Mouse (Mus musculus) left cerebral cortex, adult 11 months (tissue): Measurements from ENCODE around the gene Slx4.
"Not testable (repeated sequence)": the region's sequence is repeated elsewhere in the genome, so short reads cannot be mapped to it uniquely, and the experiment has no call there.

ENCODE experiments used
- DNase-seq: peaks from one replicate; pipeline ENCODE4 v3.0.0; 2022; ENCODE audit warnings: low spot score

Slx4 gene

DNA sequence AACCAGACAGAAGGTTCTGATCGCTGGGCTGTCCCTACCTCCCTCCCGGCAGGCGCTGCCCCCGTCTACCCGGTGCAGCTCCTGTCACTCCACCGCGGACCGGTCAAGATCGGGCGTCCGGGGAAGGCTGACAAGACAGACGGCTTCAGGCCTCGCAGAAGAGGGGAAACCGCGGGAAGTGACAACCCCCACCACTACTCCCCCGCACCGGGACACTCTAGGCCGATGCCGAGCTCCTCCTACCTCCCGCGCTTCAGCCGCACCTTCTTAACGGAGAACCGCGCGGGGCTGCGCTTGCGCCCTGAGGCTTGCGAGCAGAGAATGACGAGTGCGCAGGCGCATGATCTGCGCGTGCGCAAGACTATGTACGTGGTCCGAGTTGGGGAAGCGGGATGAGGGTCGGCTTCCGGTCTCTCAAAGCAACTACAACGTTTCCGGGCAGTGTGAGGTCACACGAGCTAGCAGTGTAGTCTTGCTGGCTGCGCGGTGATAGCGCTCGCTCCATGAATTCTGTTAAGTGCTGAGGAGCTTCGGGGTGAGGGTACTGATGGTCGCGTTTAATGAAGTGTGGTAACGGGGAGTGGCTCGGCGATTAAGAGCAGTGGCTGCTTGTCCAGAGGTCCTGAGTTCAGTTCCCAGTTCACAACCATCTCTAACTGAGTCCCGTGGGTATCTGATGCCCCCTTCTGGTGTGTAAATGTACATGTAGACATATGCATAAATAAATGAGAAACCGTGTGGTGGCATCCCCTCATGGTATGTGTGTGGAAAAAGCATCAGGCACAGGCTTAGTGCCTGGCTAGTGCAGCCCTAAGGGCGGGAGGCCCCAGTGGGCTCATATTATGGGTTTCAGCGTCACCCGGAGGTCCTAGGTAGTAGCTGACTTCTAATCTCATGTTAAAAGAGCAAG lies at the start of gene Slx4:
Slx4 (minus strand) TSS at position 282 of the 910 bp plus-strand sequence.
- DNase-seq = peak; percentile 94

GRCm38 (mm10) chr16:4052601-4053000 lies 49.0 kb upstream of the Slx4 start:
- DNase-seq = no peak

DNA sequence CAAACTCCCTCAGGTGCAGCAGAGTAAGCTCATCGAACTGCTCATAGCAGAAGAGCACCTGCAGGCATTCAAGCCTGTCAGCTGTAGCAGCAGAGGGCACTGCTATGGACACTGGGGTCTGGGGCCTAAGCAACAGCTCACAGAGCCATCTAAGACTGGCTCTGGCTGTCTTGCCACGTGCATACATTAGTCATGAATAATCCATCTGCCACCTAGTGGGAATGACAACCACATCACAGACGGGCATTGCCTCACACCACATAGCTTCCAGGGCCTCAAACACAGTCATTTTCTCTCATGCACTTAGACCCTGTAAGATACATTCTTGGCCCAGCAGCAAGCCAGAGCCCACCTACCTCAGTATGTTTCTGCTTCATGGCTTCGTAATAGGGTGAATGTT lies 42.0 kb upstream of the Slx4 start:
- DNase-seq = no peak

DNA sequence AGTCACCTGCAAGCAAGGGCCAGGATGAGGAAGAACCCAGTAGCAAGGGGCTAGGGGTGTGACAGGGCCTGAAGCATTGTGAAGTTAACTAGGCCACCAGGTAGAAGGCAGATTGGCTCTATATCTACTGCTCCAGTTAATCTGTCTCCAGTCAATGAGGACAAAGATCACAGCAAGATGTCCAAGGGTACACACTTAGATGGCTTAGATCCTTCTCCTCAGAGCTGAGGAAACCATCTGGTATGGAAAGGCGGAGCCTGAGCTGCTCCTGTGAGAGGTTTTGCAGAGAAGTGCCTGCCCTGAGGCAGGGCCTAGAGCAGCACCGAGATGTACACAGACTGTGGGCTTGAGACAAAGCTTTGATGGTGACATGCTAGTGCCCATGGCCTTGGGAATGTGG lies 40.5 kb upstream of the Slx4 start:
- no peak for DNase-seq

DNA sequence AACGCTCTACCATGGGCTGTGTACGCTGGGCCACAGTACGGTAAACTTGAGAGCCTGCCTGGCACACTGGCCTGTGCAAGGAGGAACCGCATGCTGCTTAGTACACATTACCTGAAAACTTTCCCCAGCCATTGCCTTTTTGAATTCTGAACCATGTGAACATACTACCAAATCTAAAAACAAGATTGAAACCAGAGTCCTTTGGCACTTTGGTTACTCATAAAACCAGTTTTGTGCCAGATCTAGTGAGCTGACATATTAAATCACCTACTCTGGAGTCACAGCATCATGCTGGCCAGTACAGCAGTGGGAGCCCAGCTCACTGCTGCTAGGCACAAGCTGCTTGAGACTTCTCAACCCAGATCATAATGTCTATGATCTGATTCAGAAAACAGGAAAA lies 38.1 kb upstream of the Slx4 start:
- no peak for DNase-seq

GRCm38 (mm10) chr16:4040206-4040605 lies 36.6 kb upstream of the Slx4 start:
- DNase-seq = no peak

- no peak for DNase-seq
Measured at GRCm38 (mm10) chr16:4037690-4038089, 34.1 kb upstream of the Slx4 start.

DNA sequence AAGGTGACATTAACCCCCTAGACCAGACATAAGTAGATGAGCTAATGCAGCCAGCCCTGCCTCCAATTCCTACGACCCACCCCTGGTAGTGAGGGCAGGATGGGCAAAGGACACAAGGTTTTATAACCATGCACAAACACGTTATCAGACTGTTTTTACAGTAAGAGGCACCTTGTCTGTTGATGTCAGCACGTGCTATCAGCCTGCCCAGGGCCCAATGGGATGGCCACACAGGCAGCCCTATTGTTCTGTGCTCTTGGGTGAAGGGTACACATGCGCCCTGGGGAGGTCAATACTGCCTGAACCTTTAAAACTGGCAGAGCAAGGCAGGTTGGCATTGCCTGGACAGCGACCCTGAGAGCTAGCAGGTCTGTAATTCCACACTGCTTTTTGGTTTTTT lies 33.2 kb upstream of the Slx4 start, which contains the start of gene Dnase1:
Dnase1 (plus strand) TSS at position 136 of the 400 bp plus-strand sequence.
- no peak for DNase-seq

DNA sequence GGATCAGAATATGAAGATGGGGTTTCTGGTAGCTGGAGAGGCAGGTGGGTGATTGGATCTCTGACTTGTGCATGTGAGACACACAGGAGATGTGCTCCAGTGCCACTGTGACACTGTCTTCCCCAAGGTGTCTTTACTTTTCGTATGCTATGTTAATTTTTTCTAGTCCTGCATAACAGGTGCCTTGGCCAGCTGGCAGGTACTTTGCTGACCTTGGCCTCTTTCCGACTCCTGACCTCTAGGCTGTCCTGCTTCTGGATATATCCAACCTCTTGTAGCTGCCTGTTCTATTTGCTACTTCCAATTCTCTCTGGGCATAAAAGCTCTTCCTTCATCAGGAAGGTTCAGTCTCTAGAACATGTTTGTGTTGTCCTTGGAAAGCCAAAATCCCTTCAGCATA lies 32.0 kb upstream of the Slx4 start:
- no peak for DNase-seq

DNA sequence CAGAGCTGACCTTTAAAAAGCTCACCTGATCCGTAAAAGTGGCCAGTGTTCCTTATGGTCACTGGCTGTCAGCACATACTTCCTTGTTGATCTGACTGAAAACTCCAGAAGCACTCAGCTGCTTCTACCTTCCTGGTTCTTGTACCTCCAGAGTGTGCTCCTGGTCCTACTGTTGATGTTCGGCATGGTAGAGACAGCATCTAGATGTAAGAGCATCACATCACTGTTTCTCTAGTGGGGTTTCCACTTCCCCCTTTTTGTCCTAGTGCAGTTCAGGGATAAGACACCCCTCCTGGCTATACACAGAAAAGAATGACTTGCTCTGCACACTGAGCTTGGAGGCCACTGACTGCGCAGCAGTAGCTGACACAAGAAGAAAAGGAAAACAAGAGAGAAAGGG lies 30.9 kb upstream of the Slx4 start:
- no peak for DNase-seq

DNA sequence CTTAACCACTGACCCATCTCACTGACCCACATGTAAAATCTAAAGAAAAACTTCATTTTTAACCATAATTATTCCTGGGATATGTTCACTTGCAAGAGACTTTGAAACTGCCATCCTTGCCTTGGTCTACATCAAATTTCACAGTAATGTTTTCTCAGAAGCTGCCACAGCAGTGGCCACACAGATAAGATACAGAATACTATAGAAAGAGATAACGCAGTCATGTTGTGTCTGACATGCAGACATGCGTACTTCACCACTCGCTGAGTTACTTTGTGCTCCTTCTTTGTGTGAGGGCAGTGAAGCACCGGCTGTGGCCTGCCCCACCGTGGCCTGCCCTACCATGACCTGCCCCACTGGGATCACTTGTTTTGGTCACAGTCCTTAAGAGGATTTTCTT lies 30.4 kb upstream of the Slx4 start:
- DNase-seq = no peak

GRCm38 (mm10) chr16:4032341-4032748 lies 28.8 kb upstream of the Slx4 start:
- no peak for DNase-seq

DNA sequence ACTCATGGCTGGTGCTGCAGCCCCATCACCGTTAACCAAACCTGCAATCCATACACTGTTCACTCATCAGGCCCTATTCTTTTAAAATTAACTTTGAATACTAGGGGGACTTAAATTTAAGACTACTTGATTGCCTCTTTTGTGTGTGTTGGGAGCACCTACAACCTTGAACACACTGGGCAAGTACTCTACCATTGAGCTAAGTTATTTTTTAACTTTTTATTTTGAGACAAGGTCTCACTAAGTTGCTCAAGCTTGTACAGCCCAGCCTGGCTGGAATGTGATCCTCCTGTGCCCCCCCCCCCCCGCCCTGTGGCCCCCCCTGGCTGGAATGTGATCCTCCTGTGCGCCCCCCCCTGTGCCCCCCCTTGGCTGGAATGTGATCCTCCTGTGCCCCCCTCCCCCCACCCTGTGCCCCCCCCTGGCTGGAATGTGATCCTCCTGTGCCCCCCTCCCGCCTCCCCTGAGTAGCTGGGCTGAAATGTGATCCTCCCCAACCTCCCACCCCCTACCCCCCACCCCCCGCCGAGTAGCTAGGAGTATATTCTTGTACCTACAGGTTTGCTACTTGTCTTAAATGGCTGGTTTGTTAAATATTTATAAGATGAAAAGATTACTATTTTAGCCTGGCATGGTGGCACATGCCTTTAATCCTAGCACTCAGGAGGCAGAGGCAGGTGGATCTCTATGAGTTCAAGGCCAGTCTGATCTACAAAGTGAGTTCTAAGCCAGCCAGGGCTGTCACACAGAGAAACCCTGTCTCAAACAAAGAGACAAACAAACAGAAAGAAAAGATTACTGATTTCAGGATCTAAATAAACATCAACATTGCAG lies 28.1 kb upstream of the Slx4 start:
- no peak for DNase-seq

DNA sequence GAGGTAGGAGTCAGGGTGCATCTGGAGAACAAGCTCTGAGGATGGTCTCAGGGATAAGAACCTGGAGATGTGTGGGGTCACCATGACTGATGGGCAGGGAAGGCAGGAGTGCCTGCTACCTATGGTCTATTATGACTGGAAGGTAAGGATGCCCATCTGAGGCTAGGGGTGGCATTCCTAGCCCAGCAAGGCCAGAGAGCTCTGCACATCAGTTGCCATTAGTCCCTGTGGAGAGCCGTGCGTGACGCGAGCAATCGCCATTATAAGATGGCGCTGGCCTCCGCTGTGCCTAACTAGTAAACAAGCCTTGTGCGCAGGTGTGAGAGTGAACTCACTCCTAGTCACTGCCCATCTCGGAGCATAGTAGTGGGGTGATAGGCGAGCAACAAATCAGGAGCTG lies 26.9 kb upstream of the Slx4 start:
- no peak for DNase-seq

- no peak for DNase-seq
Measured at GRCm38 (mm10) chr16:4029371-4029841, 25.8 kb upstream of the Slx4 start.

GRCm38 (mm10) chr16:4027211-4027610 lies 23.6 kb upstream of the Slx4 start:
- DNase-seq = no peak

DNA sequence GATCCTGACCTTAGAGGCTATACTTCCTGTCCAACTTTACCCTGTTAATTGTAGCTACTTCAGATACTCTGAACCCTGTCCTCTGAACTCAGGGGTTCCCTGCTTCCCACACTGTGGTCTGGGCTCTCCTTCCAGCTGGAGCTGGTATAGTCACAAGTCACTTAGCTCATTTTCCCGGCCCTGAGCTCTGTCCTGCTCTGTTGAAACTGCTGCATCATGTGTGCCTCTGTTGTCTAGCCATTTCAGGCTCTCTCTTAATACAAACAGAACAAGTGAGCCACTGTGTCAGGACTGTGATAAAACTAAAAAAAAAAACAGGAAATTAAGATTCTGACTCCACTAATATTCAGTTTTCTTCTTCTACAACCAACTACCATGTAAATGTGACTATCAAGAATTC lies 23.1 kb upstream of the Slx4 start:
- DNase-seq = no peak

DNA sequence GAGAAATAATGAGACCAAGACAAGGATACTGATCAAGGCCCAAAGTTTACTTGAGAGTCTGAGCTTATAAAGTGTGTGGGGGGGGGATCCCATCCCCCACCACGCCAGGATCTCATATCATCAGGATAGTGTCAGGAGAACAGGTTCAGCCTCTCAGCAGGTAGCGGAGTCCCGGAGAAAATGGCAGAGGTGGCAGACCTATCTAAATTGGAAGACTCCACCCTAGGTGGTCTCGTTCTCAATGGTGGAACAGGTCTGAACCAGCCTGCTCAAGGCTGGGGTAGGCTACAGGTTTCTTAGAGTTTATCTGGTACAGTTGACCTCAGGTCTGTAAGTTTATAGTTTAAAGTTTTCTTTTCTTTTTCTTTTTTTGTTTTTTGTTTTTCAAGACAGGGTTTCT lies 19.1 kb upstream of the Slx4 start:
- no peak for DNase-seq

DNA sequence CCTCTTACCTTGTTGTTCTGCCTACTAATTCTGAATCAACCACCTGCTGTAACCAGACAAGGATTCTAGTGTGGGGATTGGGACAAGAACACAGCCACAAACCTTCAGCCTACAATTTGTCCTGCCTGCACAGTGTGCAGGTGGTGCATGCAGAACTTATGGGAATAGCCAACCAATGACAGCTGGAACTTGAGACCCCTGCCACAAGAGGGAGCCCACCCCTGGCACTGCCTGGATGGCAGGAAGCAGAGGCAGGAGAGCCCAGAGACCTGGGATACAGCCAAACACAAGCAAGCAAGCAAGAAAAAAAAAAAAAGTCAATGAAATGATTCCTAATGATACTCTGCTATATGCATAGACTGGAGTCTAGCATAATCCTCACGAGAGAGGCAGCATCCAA lies 17.7 kb upstream of the Slx4 start:
- DNase-seq = no peak

DNA sequence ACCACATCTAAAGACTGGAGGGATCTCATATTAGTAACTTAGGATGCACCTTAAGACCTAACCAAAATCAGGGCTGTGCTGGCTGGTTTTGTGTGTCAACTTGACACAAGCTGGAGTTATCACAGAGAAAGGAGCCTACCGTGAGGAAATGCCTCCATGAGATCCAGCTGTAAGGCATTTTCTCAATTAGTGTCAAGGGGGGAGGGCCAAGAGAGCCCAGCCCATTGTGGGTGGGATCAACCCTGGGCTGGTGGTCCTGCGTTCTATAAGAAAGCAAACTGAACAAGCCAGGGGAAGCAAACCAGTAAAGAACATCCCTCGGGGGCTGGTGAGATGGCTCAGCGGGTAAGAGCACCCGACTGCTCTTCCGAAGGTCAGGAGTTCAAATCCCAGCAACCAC lies 13.9 kb upstream of the Slx4 start:
- DNase-seq = not testable (repeated sequence)

DNA sequence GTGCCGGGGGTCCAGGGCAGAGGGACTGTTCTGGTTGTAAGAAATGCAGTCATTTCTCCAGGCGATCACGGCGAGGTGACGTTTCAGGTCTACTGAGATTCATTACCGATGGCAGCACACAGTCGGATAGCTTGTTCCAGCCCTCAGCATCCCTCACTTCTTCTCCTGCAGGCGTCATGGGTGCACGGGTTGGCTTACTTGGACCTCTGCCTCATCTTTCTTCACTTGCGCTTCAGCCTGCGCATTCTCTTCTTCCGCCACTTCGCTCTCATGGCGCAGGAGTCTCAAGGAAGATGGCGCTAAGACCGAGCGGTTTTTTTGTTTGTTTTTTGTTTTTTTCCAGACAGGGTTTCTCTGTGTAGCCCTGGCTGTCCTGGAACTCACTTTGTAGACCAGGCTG lies 13.2 kb upstream of the Slx4 start:
- not testable (repeated sequence) for DNase-seq

- DNase-seq = no peak
Measured at GRCm38 (mm10) chr16:4014040-4014668, 10.6 kb upstream of the Slx4 start.
